Mouse (Mus musculus) liver, embryonic 13.5 days (tissue): ENCODE data around the gene Sh3pxd2b. TPM values are rescaled to one million over a fixed set of nuclear protein-coding genes. Genes with fewer than 3 reads are reported as not detected.

Experiments
- ATAC-seq: fragments of 200-750 bp; cut with Nextera tagmentation; 2 replicates; pipeline ENCODE4 v1.8.0; 2017; ENCODE audit warnings: low read depth, mild to moderate bottlenecking, moderate number of reproducible peaks, moderate library complexity
- DNase-seq: peaks from one replicate; pipeline ENCODE4 v3.0.0; 2022
- H3K27ac ChIP-seq: fragments of 300-500 bp; sonication (generic); 2 replicates; pipeline ENCODE4 v1.5.1; 2015; ENCODE audit warnings: moderate library complexity, mild to moderate bottlenecking, inconsistent platforms
- H3K27me3 ChIP-seq: fragments of 300-500 bp; sonication (generic); 2 replicates; pipeline ENCODE4 v1.6.1; 2015; ENCODE audit warnings: mild to moderate bottlenecking, inconsistent platforms
- H3K36me3 ChIP-seq: fragments of 300-500 bp; sonication (generic); 2 replicates; pipeline ENCODE4 v1.6.1; 2015; ENCODE audit warnings: mild to moderate bottlenecking, inconsistent platforms
- H3K4me1 ChIP-seq: fragments of 300-500 bp; sonication (generic); replicated peaks from 2 replicates; pipeline ENCODE4 v1.6.1; 2015; ENCODE audit warnings: inconsistent platforms
- H3K4me2 ChIP-seq: fragments of 300-500 bp; sonication (generic); 2 replicates; pipeline ENCODE4 v1.6.1; 2015; ENCODE audit warnings: inconsistent platforms, mild to moderate bottlenecking, moderate library complexity
- H3K4me3 ChIP-seq: fragments of 300-500 bp; sonication (generic); replicated peaks from 2 replicates; pipeline ENCODE4 v1.5.1; 2015; ENCODE audit warnings: mild to moderate bottlenecking, inconsistent platforms
- H3K9ac ChIP-seq: fragments of 300-500 bp; sonication (generic); 2 replicates; pipeline ENCODE4 v1.6.1; 2015; ENCODE audit warnings: mild to moderate bottlenecking, inconsistent platforms
- H3K9me3 ChIP-seq: fragments of 300-500 bp; sonication (generic); replicated peaks from 2 replicates; pipeline ENCODE4 v1.6.1; 2016; ENCODE audit warnings: inconsistent platforms
- WGBS: fragments of 180-500 bp; shearing (Covaris S2); methylation state at CpG from one replicate; pipeline ENCODE4 v1.1.7; 2015; ENCODE audit not compliant: insufficient replicate concordance; 5-methylcytosine and 5-hydroxymethylcytosine counted together
- polyA plus RNA-seq: library from polyadenylated mRNA; unstranded; fragments of >200 nt; fragmentation: Nextera tagmentation; extraction: Ambion mirVana; gene quantifications from 2 replicates; pipeline ENCODE4 v1.2.1, GENCODE M21; 2015

Sh3pxd2b gene
- polyA plus RNA-seq, 1 experiment from 2014 or later, result 0.84 TPM

- H3K9me3 ChIP-seq, result no peaks in the 10 kb centered on the region
- no peak overlapping the region for H3K27ac ChIP-seq
- no peaks in the 10 kb centered on the region for H3K27me3 ChIP-seq
- DNase-seq (no peak), ATAC-seq (no peak)
- H3K4me2 ChIP-seq, result no peak overlapping the region
- no peaks in the 10 kb centered on the region for H3K36me3 ChIP-seq
- H3K4me1 ChIP-seq, result no peaks in the 10 kb centered on the region
- no peak overlapping the region for H3K4me3 ChIP-seq
- H3K9ac ChIP-seq, result no peak overlapping the region
Measured at GRCm38 (mm10) chr11:32379910-32380309, 32.3 kb downstream of the Sh3pxd2b start.

DNA sequence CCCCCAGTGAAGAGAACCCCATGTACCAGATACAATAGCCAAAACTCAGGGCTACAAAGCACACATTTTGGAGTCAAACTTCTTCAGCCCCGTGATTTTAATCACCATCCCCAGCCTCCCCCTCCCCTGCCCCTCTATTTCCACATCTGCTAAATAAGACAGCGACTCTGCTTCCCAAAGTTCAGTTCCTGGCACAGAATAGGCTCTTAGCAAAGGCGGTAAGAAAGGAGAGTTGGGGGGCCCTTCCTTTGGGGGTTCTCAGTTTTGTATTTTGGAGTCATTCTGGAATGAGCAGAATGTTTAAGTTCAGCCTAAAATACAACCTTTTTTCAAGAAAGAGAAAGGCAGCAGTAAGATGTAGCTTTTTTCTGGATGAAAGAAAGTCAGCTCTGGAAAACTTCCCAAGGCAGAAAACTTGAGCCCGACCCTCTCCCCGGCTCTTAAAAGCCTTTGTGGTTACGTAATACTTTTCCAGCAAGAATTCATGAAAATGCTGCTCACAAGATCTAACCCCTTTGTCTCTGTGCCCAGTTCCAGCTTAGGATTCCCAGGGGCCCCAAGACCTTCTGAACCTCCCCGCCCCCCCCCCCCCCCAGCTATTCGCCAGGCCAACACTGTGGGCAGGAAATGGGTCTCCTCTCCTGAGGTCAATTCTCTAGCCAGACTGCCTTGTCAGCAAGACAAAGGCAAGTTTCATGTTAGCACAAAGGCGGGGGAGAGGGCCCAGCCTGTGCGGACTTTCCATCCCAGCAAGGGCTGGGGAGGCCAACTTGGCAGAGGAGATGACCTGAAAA lies 35.9 kb downstream of the Sh3pxd2b start:
- 59% methylated on average over 10 of the region's 10 CpGs for WGBS
- no peak overlapping the region for H3K9ac ChIP-seq
- H3K4me1 ChIP-seq, result peaks cover 14% of the 10 kb centered on the region
- no peak for ATAC-seq
- H3K4me3 ChIP-seq, result no peak overlapping the region
- H3K27me3 ChIP-seq, result no peaks in the 10 kb centered on the region
- DNase-seq, result no peak
- no peak overlapping the region for H3K4me2 ChIP-seq
- H3K36me3 ChIP-seq, result no peaks in the 10 kb centered on the region
- H3K9me3 ChIP-seq, result no peaks in the 10 kb centered on the region
- 0 out of 2 replicates have a peak overlapping the region, but pooled peaks have one; percentile 35 for H3K27ac ChIP-seq

DNA sequence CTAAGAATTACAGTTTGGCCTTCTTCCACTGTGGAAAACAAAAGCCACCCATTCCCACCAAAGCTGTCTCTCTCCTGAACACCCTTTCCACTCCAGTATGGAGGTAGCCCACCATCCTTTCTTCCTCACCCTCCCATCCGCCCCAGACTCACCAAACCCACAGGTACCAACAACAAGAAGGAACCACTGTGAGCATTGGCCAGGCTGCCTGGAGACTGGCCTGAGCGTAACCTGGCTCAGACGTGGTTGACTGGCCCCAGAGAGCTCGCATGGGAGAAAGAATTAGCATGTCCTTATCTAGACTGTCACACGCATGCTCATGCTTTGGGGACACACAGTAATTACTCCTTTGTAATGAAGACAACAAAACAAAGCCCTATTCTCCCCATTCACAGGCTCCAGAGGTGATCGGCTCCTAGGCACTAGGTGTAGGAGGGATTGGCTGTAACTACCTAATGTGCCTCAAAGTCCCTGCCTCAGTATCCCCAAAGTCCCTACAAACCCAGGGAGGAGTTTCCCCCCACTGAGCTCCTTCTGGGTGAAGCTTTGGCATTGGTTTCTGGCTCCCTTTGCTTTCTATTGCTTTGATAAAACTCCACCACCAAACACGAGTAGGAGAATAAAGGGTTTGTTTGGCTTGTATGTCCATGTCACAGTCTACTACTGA lies 36.6 kb downstream of the Sh3pxd2b start:
- ATAC-seq (no peak), DNase-seq (no peak)
- H3K27me3 ChIP-seq, result no peaks in the 10 kb centered on the region
- no peak overlapping the region for H3K27ac ChIP-seq
- peaks cover 17% of the 10 kb centered on the region for H3K4me1 ChIP-seq
- no peak overlapping the region for H3K4me2 ChIP-seq
- WGBS, result 53% methylated on average over 7 of the region's 7 CpGs
- H3K4me3 ChIP-seq, result no peak overlapping the region
- no peaks in the 10 kb centered on the region for H3K36me3 ChIP-seq
- H3K9me3 ChIP-seq, result no peaks in the 10 kb centered on the region
- no peak overlapping the region for H3K9ac ChIP-seq

DNA sequence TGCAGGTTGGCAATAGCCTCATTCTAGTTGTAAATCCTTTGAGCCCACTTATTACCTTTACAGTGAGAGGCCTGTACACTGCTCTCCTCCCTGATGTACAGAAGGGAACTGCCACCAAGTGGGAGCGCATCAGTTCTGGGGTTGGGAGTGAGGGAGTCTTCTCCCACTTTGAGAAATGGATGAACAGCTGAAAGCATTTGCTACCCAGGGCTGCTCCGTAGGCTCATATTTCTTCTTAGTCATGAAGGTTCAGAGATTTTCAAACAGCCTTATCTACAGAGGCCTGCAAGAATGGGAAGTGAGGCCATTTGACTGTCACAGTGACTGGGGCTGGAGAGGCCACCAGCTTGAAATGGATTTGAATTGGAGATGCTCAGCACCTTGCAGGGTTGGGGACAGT lies 38.4 kb downstream of the Sh3pxd2b start:
- H3K9me3 ChIP-seq, result no peaks in the 10 kb centered on the region
- 75% methylated on average over 2 of the region's 2 CpGs for WGBS
- no peak overlapping the region for H3K4me3 ChIP-seq
- H3K27ac ChIP-seq, result no peak overlapping the region
- ATAC-seq, result no peak
- no peak overlapping the region for H3K9ac ChIP-seq
- H3K4me1 ChIP-seq, result peaks cover 20% of the 10 kb centered on the region
- no peak for DNase-seq
- no peak overlapping the region for H3K4me2 ChIP-seq
- no peaks in the 10 kb centered on the region for H3K36me3 ChIP-seq
- H3K27me3 ChIP-seq, result no peaks in the 10 kb centered on the region

DNA sequence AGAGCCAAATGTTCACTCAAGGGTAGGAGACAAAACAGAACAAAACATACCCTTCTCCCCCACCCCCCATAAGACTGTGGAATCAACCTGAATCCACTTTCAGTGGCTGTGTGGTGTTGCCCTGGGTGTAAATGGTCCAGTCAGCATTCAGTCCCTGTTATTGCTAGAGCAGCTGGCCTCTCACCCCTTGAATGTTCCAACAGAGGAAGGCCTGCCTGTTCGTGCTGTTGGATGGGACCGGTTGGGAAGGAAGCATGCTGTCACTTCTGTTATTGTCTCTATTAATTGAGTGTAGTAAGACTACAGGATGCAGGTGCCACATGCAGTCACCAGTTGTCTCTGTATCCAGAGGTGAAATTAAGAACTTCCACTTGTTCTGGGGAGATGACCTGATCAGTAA lies 40.4 kb downstream of the Sh3pxd2b start:
- 64% methylated on average over 2 of the region's 2 CpGs for WGBS
- no peak for ATAC-seq
- H3K4me2 ChIP-seq, result no peak overlapping the region

DNA sequence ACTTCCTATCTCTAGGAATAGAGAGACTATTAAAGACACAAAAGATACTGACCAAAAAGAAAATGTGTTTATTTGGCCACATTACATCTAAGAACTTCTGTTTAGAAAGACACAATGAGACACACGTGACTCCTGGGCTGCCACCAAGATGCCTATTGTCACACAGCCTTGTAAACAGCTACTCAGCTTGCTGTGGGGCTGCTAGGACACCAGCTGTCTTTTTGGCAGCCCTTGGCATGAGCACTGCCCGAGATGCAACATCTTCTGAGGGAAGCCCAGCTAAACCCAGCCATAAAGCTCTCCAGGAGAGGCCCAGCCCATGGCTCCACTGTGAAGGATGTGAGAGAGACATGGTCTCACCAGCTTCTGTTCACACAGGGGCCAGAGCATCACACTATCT lies 45.5 kb downstream of the Sh3pxd2b start:
- H3K4me3 ChIP-seq, result no peak overlapping the region
- no peak overlapping the region for H3K27ac ChIP-seq
- no peak overlapping the region for H3K4me2 ChIP-seq
- ATAC-seq (no peak), DNase-seq (no peak)
- no peak overlapping the region for H3K9ac ChIP-seq
- no peaks in the 10 kb centered on the region for H3K9me3 ChIP-seq
- H3K27me3 ChIP-seq, result no peaks in the 10 kb centered on the region
- H3K36me3 ChIP-seq, result no peaks in the 10 kb centered on the region
- WGBS, result 57% methylated on average over 2 of the region's 2 CpGs
- H3K4me1 ChIP-seq, result peaks cover 11% of the 10 kb centered on the region

More for the DNA sequence above, 40.4 kb downstream of the Sh3pxd2b start:
- Histone ChIP-seq H3K4me3 (no peak overlapping the region), H3K9ac (no peak overlapping the region), H3K4me1 (peaks cover 20% of the 10 kb centered on the region), H3K9me3 (no peaks in the 10 kb centered on the region), H3K27me3 (no peaks in the 10 kb centered on the region), H3K36me3 (no peaks in the 10 kb centered on the region), H3K27ac (no peak overlapping the region)
- DNase-seq, result no peak

DNA sequence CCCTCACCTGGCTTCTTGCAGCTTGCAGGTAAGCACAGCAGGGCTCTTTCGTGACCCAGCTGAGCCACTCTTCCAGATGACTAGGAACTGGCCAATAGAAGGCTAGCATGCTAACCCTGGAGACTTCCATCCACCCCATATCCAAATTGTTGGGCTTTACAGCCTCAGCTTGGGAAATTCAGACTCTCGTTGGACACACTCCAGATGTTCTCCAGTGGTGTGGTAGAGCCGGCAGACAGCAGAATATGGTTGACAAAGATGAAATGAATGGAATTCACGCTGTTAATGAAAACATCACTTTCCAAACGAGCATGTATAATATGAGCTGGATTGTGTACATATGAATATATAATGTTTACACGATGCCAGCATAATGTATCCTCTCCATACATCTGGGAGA lies 48.2 kb downstream of the Sh3pxd2b start:
- Histone ChIP-seq H3K27me3 (no peaks in the 10 kb centered on the region), H3K9ac (no peak overlapping the region), H3K36me3 (no peaks in the 10 kb centered on the region), H3K4me1 (no peaks in the 10 kb centered on the region), H3K4me3 (no peak overlapping the region), H3K27ac (no peak overlapping the region), H3K9me3 (no peaks in the 10 kb centered on the region), H3K4me2 (no peak overlapping the region)
- no peak for DNase-seq
- ATAC-seq, result no peak
- WGBS, result 71% methylated on average over 6 of the region's 6 CpGs

DNA sequence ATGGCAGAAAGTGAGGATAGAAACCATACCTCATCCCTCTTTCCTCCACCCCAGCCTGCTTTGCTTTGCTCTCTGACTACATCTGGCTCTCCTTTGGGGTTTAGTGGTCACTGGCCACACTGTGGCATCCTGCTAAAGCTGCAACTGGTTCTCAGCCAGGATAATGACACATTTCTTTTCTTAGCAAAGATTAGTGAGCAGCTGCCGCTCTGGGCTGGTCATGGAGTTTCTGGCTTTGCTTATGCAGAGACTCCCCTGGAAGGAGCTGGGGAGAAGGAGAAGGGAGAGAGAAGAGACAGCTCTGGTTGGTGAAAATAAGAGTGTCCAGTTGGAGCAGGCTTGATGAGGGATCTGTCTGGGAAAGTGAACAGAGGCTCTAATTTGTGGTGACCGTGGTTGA lies 50.8 kb downstream of the Sh3pxd2b start:
- Histone ChIP-seq H3K4me1 (no peaks in the 10 kb centered on the region), H3K4me3 (no peak overlapping the region), H3K36me3 (no peaks in the 10 kb centered on the region), H3K4me2 (no peak overlapping the region), H3K27me3 (no peaks in the 10 kb centered on the region), H3K9ac (no peak overlapping the region), H3K9me3 (no peaks in the 10 kb centered on the region), H3K27ac (no peak overlapping the region)
- DNase-seq, result no peak
- 62% methylated on average over 2 of the region's 2 CpGs for WGBS
- ATAC-seq, result no peak

- Histone ChIP-seq H3K4me1 (no peaks in the 10 kb centered on the region), H3K4me3 (no peak overlapping the region), H3K27me3 (no peaks in the 10 kb centered on the region), H3K4me2 (no peak overlapping the region), H3K9ac (no peak overlapping the region), H3K27ac (no peak overlapping the region), H3K9me3 (no peaks in the 10 kb centered on the region), H3K36me3 (no peaks in the 10 kb centered on the region)
- 46% methylated on average over 2 of the region's 2 CpGs for WGBS
- no peak for DNase-seq
- no peak for ATAC-seq
Measured at GRCm38 (mm10) chr11:32399261-32399660, 51.6 kb downstream of the Sh3pxd2b start.

DNA sequence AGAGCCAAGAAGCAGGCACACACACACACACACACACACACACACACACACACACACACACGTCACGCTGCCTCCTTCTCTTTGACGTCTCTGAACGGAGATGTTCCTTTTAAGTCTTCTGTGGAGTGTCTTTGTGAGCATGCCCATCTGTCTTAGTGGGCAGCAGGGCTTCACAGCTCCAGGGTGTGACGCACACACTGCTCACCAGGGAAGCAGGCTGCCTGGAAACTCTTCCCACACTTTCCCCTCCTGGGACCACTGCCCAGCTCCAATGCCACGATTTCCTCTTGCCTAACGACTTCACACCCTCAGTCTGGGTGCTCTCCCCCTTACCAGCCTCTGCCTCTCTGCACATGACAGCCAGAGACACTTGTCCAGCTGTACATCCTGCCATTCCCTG lies 55.1 kb downstream of the Sh3pxd2b start:
- no peaks in the 10 kb centered on the region for H3K36me3 ChIP-seq
- H3K27me3 ChIP-seq, result no peaks in the 10 kb centered on the region
- WGBS, result 55% methylated on average over 7 of the region's 7 CpGs
- no peak overlapping the region for H3K27ac ChIP-seq
- H3K4me2 ChIP-seq, result no peak overlapping the region
- DNase-seq, result no peak
- H3K9me3 ChIP-seq, result no peaks in the 10 kb centered on the region
- no peaks in the 10 kb centered on the region for H3K4me1 ChIP-seq
- no peak for ATAC-seq
- H3K4me3 ChIP-seq, result no peak overlapping the region
- H3K9ac ChIP-seq, result no peak overlapping the region

GRCm38 (mm10) chr11:32404708-32405107 lies 57.1 kb downstream of the Sh3pxd2b start:
- no peak overlapping the region for H3K27ac ChIP-seq
- no peaks in the 10 kb centered on the region for H3K27me3 ChIP-seq
- H3K9ac ChIP-seq, result no peak overlapping the region
- no peak for DNase-seq
- ATAC-seq, result no peak
- H3K9me3 ChIP-seq, result no peaks in the 10 kb centered on the region
- WGBS, result 69% methylated on average over 3 of the region's 3 CpGs
- H3K4me3 ChIP-seq, result no peak overlapping the region
- H3K4me2 ChIP-seq, result no peak overlapping the region
- no peaks in the 10 kb centered on the region for H3K36me3 ChIP-seq
- no peaks in the 10 kb centered on the region for H3K4me1 ChIP-seq

- no peak for ATAC-seq
- DNase-seq, result no peak
- Histone ChIP-seq H3K9ac (no peak overlapping the region), H3K27ac (no peak overlapping the region), H3K36me3 (no peaks in the 10 kb centered on the region), H3K4me1 (no peaks in the 10 kb centered on the region), H3K4me2 (no peak overlapping the region), H3K9me3 (no peaks in the 10 kb centered on the region), H3K27me3 (no peaks in the 10 kb centered on the region), H3K4me3 (no peak overlapping the region)
- 53% methylated on average over 3 of the region's 3 CpGs for WGBS
Measured at GRCm38 (mm10) chr11:32407863-32408262, 60.2 kb downstream of the Sh3pxd2b start.
